In genomic region chr3:158210026-158210425, GRCm38 (mm10) we compare ENCODE assay signal across 8 mouse cellular contexts.
A peak's percentile ranks its signal among the peaks of the same experiment; 100 is the strongest.
DNase-seq lines count a peak whose midpoint lies in the region; ATAC-seq and TF ChIP-seq lines count a peak whose summit lies in the region.

No protein-coding gene starts in this region.

- H3K27me3 ChIP-seq in hindbrain, embryonic 15.5 days, result no peaks in the 10 kb centered on the region

- H3K4me1 ChIP-seq in cortical plate, adult 2 months (ENCODE audit: control insufficient read depth, insufficient read depth, low read length), result no peaks in the 10 kb centered on the region; the same call in 1 of the 2 replicates
- H3K4me1 ChIP-seq in hindbrain, embryonic 15.5 days (replicated peaks), result no peaks in the 10 kb centered on the region

- 0 out of 2 replicates have a peak, but pooled peaks have one; percentile 51 for ATAC-seq in hindbrain, embryonic 15.5 days (ENCODE audit: low FRiP score, low read depth)

- peak; percentile 5 for DNase-seq in cerebellum, adult 9-10 months
- DNase-seq in cerebellum, adult 11-12 months, result no peak
- DNase-seq in ES-CJ7 (ENCODE audit: low read depth, low spot score), result peak; percentile 59
- DNase-seq in left cerebral cortex, postnatal 4 days, result peak; percentile 54
- DNase-seq in retina, postnatal 1 day, result peak; percentile 58
- DNase-seq in gastrocnemius, postnatal 36 days, result no peak

- intact Hi-C loops in left cerebral cortex, postnatal 4 days (cut with DNase I), result no loop called here
- intact Hi-C loops in gastrocnemius, postnatal 36 days (cut with DNase I), result no loop called here

- TF ChIP-seq POLR2A in cortical plate, adult 2 months (IDR thresholded peaks at IDR 0.05; ENCODE audit: extremely low read depth, insufficient read depth, low read length), result no peak

- no peaks in the 10 kb centered on the region for H3K9me3 ChIP-seq in hindbrain, embryonic 15.5 days

- no peak overlapping the region for H3K4me3 ChIP-seq in cortical plate, adult 2 months (ENCODE audit: insufficient read depth, low read length)
- H3K4me3 ChIP-seq in hindbrain, embryonic 15.5 days, result no peak overlapping the region

- H3K27ac ChIP-seq in cortical plate, adult 2 months (ENCODE audit: insufficient read depth, low read length), result no peak overlapping the region
- no peak overlapping the region for H3K27ac ChIP-seq in hindbrain, embryonic 15.5 days (replicated peaks)

- no peak overlapping the region for H3K9ac ChIP-seq in hindbrain, embryonic 15.5 days

- TF ChIP-seq CTCF in cortical plate, adult 2 months (IDR thresholded peaks at IDR 0.05; ENCODE audit: extremely low read depth, insufficient read depth, low read length), result peak; percentile 39; the same call in 1 of the 2 replicates

- H3K36me3 ChIP-seq in hindbrain, embryonic 15.5 days, result 0 out of 2 replicates have a peak, but pooled peaks cover 3% of the 10 kb centered on the region

- WGBS in hindbrain, embryonic 15.5 days, result 10% methylated on average over 2 of the region's 2 CpGs

- no peak overlapping the region for H3K4me2 ChIP-seq in hindbrain, embryonic 15.5 days

Comparison
In these comparisons a context has a peak if more than half of its experiments do, and no peak if none do; other contexts are left out.
1. DNase-seq: peak in cerebellum, adult 9-10 months (single experiment), ES-CJ7 (single experiment), left cerebral cortex, postnatal 4 days (single experiment) and retina, postnatal 1 day (single experiment); none in cerebellum, adult 11-12 months (single experiment) and gastrocnemius, postnatal 36 days (0 of 2).